Mouse (Mus musculus) stomach, postnatal 0 days (tissue): ENCODE data around the gene Atp6v1g1. TPM values are rescaled to one million over a fixed set of nuclear protein-coding genes. Genes with fewer than 3 reads are reported as not detected.
A peak's percentile ranks its signal among the peaks of the same experiment; 100 is the strongest.

Experiments used
- ATAC-seq: fragments of 200-750 bp; cut with Nextera tagmentation; 2 replicates; pipeline ENCODE4 v1.8.0; 2017; ENCODE audit not compliant: low FRiP score, low TSS enrichment
- DNase-seq: peaks from one replicate; pipeline ENCODE4 v3.0.0-alpha.2; 2016; ENCODE audit warnings: low spot score
- H3K27ac ChIP-seq: fragments of 300-500 bp; sonication (generic); replicated peaks from 2 replicates; pipeline ENCODE4 v1.5.1; 2014; ENCODE audit warnings: mild to moderate bottlenecking, control low read depth
- H3K27me3 ChIP-seq: fragments of 300-500 bp; sonication (generic); 2 replicates; pipeline ENCODE4 v1.6.1; 2014; ENCODE audit warnings: low read length; ENCODE audit not compliant: control insufficient read depth, insufficient read depth
- H3K36me3 ChIP-seq: fragments of 300-500 bp; sonication (generic); 2 replicates; pipeline ENCODE4 v1.6.1; 2014; ENCODE audit warnings: low read length, mixed read lengths; ENCODE audit not compliant: control insufficient read depth, insufficient read depth
- H3K4me1 ChIP-seq: fragments of 300-500 bp; sonication (generic); replicated peaks from 2 replicates; pipeline ENCODE4 v1.6.1; 2014; ENCODE audit warnings: antibody characterized with exemption; ENCODE audit not compliant: control insufficient read depth, insufficient read depth
- H3K4me2 ChIP-seq: fragments of 300-500 bp; sonication (generic); replicated peaks from 2 replicates; pipeline ENCODE4 v1.6.1; 2014; ENCODE audit warnings: low read depth, mild to moderate bottlenecking, control low read depth, moderate library complexity
- H3K4me3 ChIP-seq: fragments of 300-500 bp; sonication (generic); 2 replicates; pipeline ENCODE4 v1.5.1; 2014; ENCODE audit warnings: low read depth, low read length, control low read depth
- H3K9ac ChIP-seq: fragments of 300-500 bp; sonication (generic); 2 replicates; pipeline ENCODE4 v1.6.1; 2014; ENCODE audit warnings: mild to moderate bottlenecking, low read length, control low read depth, mixed read lengths
- H3K9me3 ChIP-seq: fragments of 300-500 bp; sonication (generic); 2 replicates; pipeline ENCODE4 v1.6.1; 2016; ENCODE audit warnings: low read length; ENCODE audit not compliant: control insufficient read depth
- CTCF ChIP-seq: IDR thresholded peaks from 2 replicates; pipeline ENCODE4 v1.5.1; 2016; ENCODE audit warnings: antibody characterized with exemption, low read depth, mild to moderate bottlenecking, moderate library complexity
- EP300 ChIP-seq: optimal IDR thresholded peaks from 2 replicates; pipeline ENCODE3; 2016; ENCODE audit warnings: antibody characterized with exemption
- WGBS: fragments of 180-500 bp; shearing (Covaris S2); extraction: QIAGEN DNeasy Blood & Tissue Kit; methylation state at CpG from one replicate; pipeline ENCODE4 v1.1.7; 2014; 5-methylcytosine and 5-hydroxymethylcytosine counted together
- polyA plus RNA-seq: library from polyadenylated mRNA; unstranded; fragments of >200 nt; fragmentation: Nextera tagmentation; extraction: Ambion mirVana; gene quantifications from 2 replicates; pipeline ENCODE4 v1.2.1, GENCODE M21; 2015

Gene Atp6v1g1
- polyA plus RNA-seq, 1 experiment from 2014 or later = 234 TPM

GRCm38 (mm10) chr4:63542209-63542608 lies 2.4 kb upstream of the Atp6v1g1 start:
- ATAC-seq (no peak), DNase-seq (no peak)
- Histone ChIP-seq H3K36me3 (no peaks in the 10 kb centered on the region), H3K4me1 (peaks cover 2% of the 10 kb centered on the region), H3K27me3 (no peaks in the 10 kb centered on the region), H3K4me3 (no peak overlapping the region), H3K27ac (no peak overlapping the region), H3K9me3 (no peaks in the 10 kb centered on the region), H3K4me2 (no peak overlapping the region), H3K9ac (no peak overlapping the region)
- 46% methylated on average over 2 of the region's 2 CpGs for WGBS
- TF ChIP-seq CTCF (no peak), EP300 (no peak)

- Histone ChIP-seq H3K4me3 (peak overlapping the region; percentile 54; the same call in 1 of the 2 replicates), H3K4me2 (peak overlapping the region; percentile 27; the same call in 1 of the 2 replicates), H3K4me1 (peaks cover 2% of the 10 kb centered on the region), H3K27ac (no peak overlapping the region; the same call in 1 of the 2 replicates), H3K9me3 (no peaks in the 10 kb centered on the region), H3K27me3 (no peaks in the 10 kb centered on the region), H3K9ac (no peak overlapping the region; the same call in 1 of the 2 replicates), H3K36me3 (no peaks in the 10 kb centered on the region; the same call in 1 of the 2 replicates)
- TF ChIP-seq EP300 = no peak
- TF ChIP-seq CTCF = peak; percentile 29; the same call in 1 of the 2 replicates
- DNase-seq (peak; percentile 30), ATAC-seq (peak; percentile 56)
- 46% methylated on average over 10 of the region's 10 CpGs for WGBS
Measured at GRCm38 (mm10) chr4:63543746-63544493, 652 bp upstream of the Atp6v1g1 start.

- no peaks in the 10 kb centered on the region for H3K9me3 ChIP-seq
- H3K9ac ChIP-seq = peak overlapping the region; percentile 76
- TF ChIP-seq CTCF (no peak), EP300 (no peak)
- H3K4me2 ChIP-seq = peak overlapping the region; percentile 57
- ATAC-seq = no peak
- WGBS = 11% methylated on average over 26 of the region's 26 CpGs
- H3K4me3 ChIP-seq = peak overlapping the region; percentile 54
- H3K36me3 ChIP-seq = no peaks in the 10 kb centered on the region; the same call in 1 of the 2 replicates
- peak overlapping the region; percentile 89 for H3K27ac ChIP-seq
- DNase-seq = no peak
- H3K27me3 ChIP-seq = no peaks in the 10 kb centered on the region
- H3K4me1 ChIP-seq = peaks cover 2% of the 10 kb centered on the region
Measured at GRCm38 (mm10) chr4:63545231-63545958, 823 bp downstream of the Atp6v1g1 start.

GRCm38 (mm10) chr4:63546441-63547055 lies 2.0 kb downstream of the Atp6v1g1 start:
- Histone ChIP-seq H3K4me3 (peak overlapping the region; percentile 54), H3K9ac (0 out of 2 replicates have a peak overlapping the region, but pooled peaks have one; percentile 23), H3K27me3 (no peaks in the 10 kb centered on the region), H3K4me2 (peak overlapping the region; percentile 57), H3K36me3 (peaks cover 6% of the 10 kb centered on the region; the same call in 1 of the 2 replicates), H3K27ac (no peak overlapping the region), H3K4me1 (peaks cover 2% of the 10 kb centered on the region), H3K9me3 (no peaks in the 10 kb centered on the region)
- TF ChIP-seq EP300 (no peak), CTCF (no peak)
- 39% methylated on average over 6 of the region's 6 CpGs for WGBS
- DNase-seq = no peak
- no peak for ATAC-seq

GRCm38 (mm10) chr4:63547799-63548198 lies 3.2 kb downstream of the Atp6v1g1 start:
- H3K36me3 ChIP-seq = peaks cover 7% of the 10 kb centered on the region; the same call in 1 of the 2 replicates
- no peak for ATAC-seq
- no peak for DNase-seq
- H3K4me1 ChIP-seq = peaks cover 2% of the 10 kb centered on the region
- 13% methylated on average over 1 of the region's 1 CpGs for WGBS
- no peak overlapping the region for H3K27ac ChIP-seq
- H3K4me2 ChIP-seq = no peak overlapping the region
- no peak overlapping the region for H3K4me3 ChIP-seq
- H3K27me3 ChIP-seq = no peaks in the 10 kb centered on the region
- no peaks in the 10 kb centered on the region for H3K9me3 ChIP-seq
- TF ChIP-seq EP300 = no peak
- no peak for TF ChIP-seq CTCF
- H3K9ac ChIP-seq = no peak overlapping the region
